Mouse (Mus musculus) embryonic facial prominence, embryonic 13.5 days (tissue): ENCODE measurements around the gene Ppp1r12a. TPM values are rescaled to one million over a fixed set of nuclear protein-coding genes. Genes with fewer than 3 reads are reported as not detected.
A peak's percentile ranks its signal among the peaks of the same experiment; 100 is the strongest.

Source experiments
- ATAC-seq: fragments of 200-750 bp; cut with Nextera tagmentation; 2 replicates; pipeline ENCODE4 v1.8.0; 2017; ENCODE audit warnings: low read depth; ENCODE audit not compliant: insufficient number of reproducible peaks, insufficient read depth, low FRiP score, low TSS enrichment
- H3K27ac ChIP-seq: fragments of 300-500 bp; sonication (generic); 2 replicates; pipeline ENCODE4 v1.5.1; 2015; ENCODE audit warnings: moderate library complexity, mild to moderate bottlenecking, inconsistent platforms
- H3K27me3 ChIP-seq: fragments of 300-500 bp; sonication (generic); 2 replicates; pipeline ENCODE4 v1.6.1; 2015; ENCODE audit warnings: mild to moderate bottlenecking, inconsistent platforms
- H3K36me3 ChIP-seq: fragments of 300-500 bp; sonication (generic); 2 replicates; pipeline ENCODE4 v1.6.1; 2015; ENCODE audit warnings: mild to moderate bottlenecking, inconsistent platforms
- H3K4me1 ChIP-seq: fragments of 300-500 bp; sonication (generic); 2 replicates; pipeline ENCODE4 v1.6.1; 2015; ENCODE audit warnings: inconsistent platforms
- H3K4me2 ChIP-seq: fragments of 300-500 bp; sonication (generic); 2 replicates; pipeline ENCODE4 v1.6.1; 2015; ENCODE audit warnings: moderate library complexity, mild to moderate bottlenecking, inconsistent platforms
- H3K4me3 ChIP-seq: fragments of 300-500 bp; sonication (generic); 2 replicates; pipeline ENCODE4 v1.5.1; 2015; ENCODE audit warnings: mild to moderate bottlenecking, inconsistent platforms
- H3K9ac ChIP-seq: fragments of 300-500 bp; sonication (generic); 2 replicates; pipeline ENCODE4 v1.6.1; 2015; ENCODE audit warnings: mild to moderate bottlenecking, inconsistent platforms
- H3K9me3 ChIP-seq: fragments of 300-500 bp; sonication (generic); 2 replicates; pipeline ENCODE4 v1.6.1; 2016; ENCODE audit warnings: inconsistent platforms
- WGBS: fragments of 180-500 bp; shearing (Covaris S2); methylation state at CpG from one replicate; pipeline ENCODE4 v1.1.7; 2015; ENCODE audit warnings: mixed read lengths; 5-methylcytosine and 5-hydroxymethylcytosine counted together
- polyA plus RNA-seq: library from polyadenylated mRNA; unstranded; fragments of >200 nt; fragmentation: Nextera tagmentation; extraction: Ambion mirVana; gene quantifications from 2 replicates; pipeline ENCODE4 v1.2.1, GENCODE M21; 2015

The Ppp1r12a gene
- polyA plus RNA-seq, result 86.3 and 98.6 TPM in 2 replicates

DNA sequence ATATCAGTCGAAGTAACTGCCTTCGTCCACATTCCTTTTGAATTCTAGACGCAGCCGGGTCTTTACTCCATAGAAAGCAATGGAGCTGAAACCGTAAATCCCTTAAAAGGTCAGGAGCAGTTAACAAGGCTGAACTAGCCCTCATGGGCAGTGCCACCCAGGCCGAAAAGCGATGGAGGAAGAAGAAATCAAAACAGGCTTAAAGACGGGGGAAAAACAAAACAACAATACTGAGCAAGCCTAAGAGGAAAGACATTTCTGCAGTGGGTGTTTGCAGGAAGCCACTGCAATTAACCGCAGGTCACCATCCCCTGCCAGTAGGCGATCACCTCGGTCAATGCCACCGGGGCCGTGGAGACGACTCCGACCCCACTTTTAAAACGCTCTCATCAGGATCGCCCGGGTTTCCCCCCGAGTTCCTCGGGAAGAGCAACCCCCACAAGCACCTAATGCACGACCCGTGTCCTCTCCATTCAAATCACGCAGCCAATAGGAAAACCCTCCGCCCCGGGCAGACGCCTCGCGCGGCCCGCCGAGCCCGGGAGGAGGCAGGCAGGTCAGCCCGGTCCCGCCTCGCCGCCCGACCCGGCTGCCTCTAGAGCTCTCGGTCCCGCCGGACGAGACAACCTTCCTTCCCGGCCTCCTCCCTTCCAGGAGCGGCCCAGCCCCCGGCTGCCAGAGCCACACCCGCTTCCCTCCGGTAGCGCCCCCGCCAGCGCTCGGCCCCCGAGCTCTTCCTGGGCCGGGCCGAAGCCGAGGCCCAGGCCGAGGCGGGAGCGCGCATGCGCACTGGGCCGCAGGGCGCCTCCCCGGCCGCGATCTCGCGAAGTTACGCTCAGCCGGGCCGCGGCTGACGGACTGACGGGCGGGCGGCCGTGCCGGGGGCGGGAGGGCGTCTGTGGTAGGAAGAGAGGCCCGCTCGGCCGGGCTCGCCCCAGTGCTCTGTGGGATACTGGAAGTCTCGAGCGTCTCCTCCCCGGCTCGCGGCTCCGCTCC, at the start of gene Ppp1r12a:
Gene Ppp1r12a, plus strand, starts transcription at position 933 of the 996 bp plus-strand sequence.
- Histone ChIP-seq H3K4me1 (peaks cover 20% of the 10 kb centered on the region), H3K36me3 (no peaks in the 10 kb centered on the region), H3K4me3 (peak within 1 kb of the TSS; percentile 99), H3K27ac (peak within 1 kb of the TSS; percentile 98), H3K27me3 (no peaks in the 10 kb centered on the region), H3K9me3 (no peaks in the 10 kb centered on the region), H3K9ac (peak within 1 kb of the TSS; percentile 99), H3K4me2 (peak within 1 kb of the TSS; percentile 70)
- ATAC-seq, result peak; percentile 94
- under 1% methylated on average over 79 of the region's 89 CpGs for WGBS

DNA sequence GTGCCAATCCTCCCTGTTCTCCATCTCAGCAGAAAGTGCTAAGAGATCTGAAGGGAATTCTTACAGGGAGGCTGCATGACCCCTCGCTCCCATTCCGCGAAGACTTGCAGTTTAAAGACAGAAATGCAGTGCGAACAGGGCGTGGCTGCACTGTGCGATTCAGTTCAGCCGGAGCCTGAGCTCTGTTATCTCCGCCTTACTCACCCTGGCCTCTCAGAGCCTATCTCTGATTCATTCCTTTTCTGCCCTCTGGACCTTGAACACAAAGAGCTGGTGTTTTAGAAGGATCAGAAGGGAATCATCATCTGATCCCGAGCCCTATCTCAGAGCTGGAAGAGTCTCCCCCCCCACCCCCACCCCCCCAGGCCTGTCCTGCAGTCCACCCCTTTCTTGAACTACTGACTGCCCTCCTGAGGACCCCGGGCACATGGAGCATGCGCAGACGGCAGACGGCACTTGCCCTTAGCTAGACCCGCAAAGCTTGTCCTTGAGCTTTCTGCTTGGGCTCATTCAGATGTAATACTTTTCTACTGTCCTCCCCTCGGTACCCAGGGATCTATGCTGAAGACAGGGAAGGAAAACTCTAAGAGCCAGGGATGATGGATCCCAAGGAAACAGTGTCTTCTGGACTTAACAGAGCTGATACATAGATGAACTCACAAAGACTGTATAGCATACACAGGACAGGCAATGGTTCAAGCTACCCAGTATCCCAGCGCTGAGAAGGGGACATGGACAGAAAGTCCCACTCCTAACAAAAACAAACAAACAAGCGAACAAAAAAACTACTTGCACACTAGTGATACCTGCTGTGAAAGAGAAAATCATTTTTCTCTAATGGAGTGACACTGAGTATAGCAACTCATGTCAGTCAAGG, 48.4 kb upstream of the Ppp1r12a start:
- Histone ChIP-seq H3K36me3 (no peaks in the 10 kb centered on the region), H3K4me1 (0 out of 2 replicates have a peak, but pooled peaks cover 4% of the 10 kb centered on the region), H3K4me3 (peak overlapping the region; percentile 36), H3K9me3 (no peaks in the 10 kb centered on the region), H3K4me2 (peak overlapping the region; percentile 59), H3K27me3 (no peaks in the 10 kb centered on the region), H3K9ac (peak overlapping the region; percentile 44; the same call in 1 of the 2 replicates), H3K27ac (no peak overlapping the region)
- 25% methylated on average over 17 of the region's 17 CpGs for WGBS
- ATAC-seq, result no peak

DNA sequence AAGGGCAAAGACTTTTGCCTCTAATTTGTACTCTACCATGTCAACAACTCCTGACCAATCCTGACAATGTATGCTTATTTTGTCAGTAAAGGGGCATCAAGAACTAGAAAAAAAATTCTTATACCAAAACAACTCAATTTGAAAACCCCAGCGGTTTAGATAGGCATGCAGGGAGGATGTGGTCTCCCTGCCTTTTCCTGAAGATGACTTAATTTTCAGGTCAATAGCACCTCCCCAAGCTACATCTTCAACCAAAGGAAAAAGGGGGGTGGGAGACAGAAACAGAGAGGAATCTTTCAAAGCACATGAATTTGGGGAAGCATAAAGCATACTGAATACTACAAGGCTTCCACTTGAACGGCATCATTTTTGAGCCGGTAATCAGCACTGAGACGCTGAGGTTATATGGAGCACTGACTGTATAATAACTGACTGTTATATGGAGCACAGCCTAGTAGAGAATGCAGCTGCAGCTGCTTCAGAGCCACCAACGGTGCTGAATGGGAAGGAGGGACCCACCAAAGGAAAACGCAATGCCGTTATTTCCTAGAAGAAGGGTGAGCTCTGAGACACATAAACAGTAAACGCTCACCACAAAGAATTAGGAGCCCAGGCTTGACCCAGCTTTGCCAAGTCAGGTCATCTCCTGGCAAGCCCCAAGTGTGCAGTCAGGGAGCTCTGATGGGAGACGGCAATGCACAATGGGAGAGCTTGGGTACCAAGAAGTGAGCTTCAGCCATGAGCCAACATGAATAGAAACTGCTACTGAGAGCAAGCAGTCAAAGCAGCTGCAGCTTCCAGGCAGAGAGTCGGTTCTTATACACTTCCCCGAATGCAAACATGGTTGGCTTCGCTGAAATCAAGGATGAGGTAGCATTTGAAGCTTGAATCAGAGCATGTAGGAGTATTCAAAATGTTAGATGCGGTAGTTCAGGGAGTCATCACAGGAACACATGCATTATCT, 43.5 kb upstream of the Ppp1r12a start:
- no peak overlapping the region for H3K9ac ChIP-seq
- H3K27ac ChIP-seq, result no peak overlapping the region
- 85% methylated on average over 13 of the region's 13 CpGs for WGBS
- H3K9me3 ChIP-seq, result no peaks in the 10 kb centered on the region
- no peaks in the 10 kb centered on the region for H3K36me3 ChIP-seq
- no peaks in the 10 kb centered on the region for H3K27me3 ChIP-seq
- H3K4me1 ChIP-seq, result 0 out of 2 replicates have a peak, but pooled peaks cover under 1% of the 10 kb centered on the region
- H3K4me2 ChIP-seq, result no peak overlapping the region
- no peak for ATAC-seq
- H3K4me3 ChIP-seq, result no peak overlapping the region

DNA sequence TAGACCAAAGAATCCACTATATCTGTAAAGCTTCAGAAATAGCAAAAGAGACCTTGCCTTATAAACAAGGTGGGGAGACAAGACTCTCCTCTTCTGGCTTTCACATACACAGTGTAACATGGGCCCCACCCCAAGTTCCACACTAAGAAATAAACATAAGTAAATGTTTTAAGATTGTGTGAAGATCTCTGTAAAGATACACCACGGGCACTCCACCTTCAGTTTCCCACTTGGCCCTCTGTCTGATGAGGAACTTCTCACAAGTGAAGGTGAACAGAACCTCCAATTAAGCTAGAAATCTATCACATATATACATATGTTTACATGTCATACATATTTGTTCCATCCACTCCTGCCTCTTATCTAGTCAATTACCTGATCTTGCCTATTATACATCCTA, 42.6 kb upstream of the Ppp1r12a start:
- Histone ChIP-seq H3K27ac (no peak overlapping the region), H3K4me2 (no peak overlapping the region), H3K9me3 (no peaks in the 10 kb centered on the region), H3K36me3 (no peaks in the 10 kb centered on the region), H3K4me3 (no peak overlapping the region), H3K9ac (no peak overlapping the region), H3K4me1 (no peaks in the 10 kb centered on the region), H3K27me3 (no peaks in the 10 kb centered on the region)
- WGBS, result 74% methylated on average over 1 of the region's 1 CpGs
- ATAC-seq, result no peak

DNA sequence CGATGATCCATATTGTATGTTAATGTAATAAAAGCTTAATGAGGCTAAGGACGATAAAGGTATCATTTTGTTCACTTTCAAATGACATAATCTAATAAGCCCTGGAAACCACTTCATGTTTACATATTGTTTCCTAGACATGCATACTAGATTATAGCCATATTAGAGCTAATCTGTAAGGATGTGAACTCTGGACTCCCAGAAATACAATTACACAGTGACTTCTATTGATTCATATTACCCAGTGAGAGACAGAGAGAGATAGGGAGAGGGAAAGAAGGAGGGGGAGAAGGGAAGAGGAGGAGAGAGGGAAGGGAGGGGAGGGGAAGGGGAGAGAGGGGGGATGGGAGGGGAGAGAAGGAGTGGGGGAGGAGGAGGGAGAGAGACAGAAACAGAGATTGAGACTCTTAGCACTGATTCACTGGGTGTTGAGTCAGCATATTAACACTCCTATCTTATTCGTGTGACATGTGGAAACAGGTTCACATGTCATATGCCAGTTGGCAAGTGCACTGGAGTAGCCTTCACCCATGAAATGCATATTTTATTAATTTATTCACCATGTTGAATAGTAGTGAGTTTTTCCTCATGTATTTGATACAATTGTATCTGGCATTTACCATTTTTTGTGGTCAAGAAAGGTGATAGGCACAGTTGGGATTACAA, 36.9 kb upstream of the Ppp1r12a start:
- no peaks in the 10 kb centered on the region for H3K4me1 ChIP-seq
- WGBS, result 73% methylated on average over 3 of the region's 3 CpGs
- no peak overlapping the region for H3K9ac ChIP-seq
- no peak overlapping the region for H3K4me2 ChIP-seq
- no peak overlapping the region for H3K4me3 ChIP-seq
- no peaks in the 10 kb centered on the region for H3K27me3 ChIP-seq
- H3K9me3 ChIP-seq, result no peaks in the 10 kb centered on the region
- H3K27ac ChIP-seq, result no peak overlapping the region
- H3K36me3 ChIP-seq, result no peaks in the 10 kb centered on the region
- ATAC-seq, result no peak

DNA sequence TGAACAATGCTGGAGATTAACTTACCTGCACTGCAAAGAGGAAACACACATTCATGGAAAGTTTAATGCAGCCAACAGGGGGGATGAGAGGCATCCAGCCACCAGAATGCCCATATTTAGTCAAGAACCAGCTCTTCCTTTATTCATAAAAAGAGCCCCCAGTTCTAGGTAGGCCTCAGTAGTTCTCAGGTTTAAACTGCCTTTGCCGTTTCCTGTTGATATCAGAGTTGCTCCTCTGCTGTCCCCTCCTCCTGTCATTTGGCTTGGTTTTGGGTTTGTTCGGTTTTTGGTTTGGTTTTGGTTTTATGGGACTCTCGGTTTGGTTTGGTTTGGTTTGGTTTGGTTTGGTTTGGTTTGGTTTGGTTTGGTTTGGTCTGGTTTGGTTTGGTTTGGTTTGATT, 32.8 kb upstream of the Ppp1r12a start:
- Histone ChIP-seq H3K4me1 (no peaks in the 10 kb centered on the region), H3K4me3 (no peak overlapping the region), H3K36me3 (no peaks in the 10 kb centered on the region), H3K27ac (no peak overlapping the region), H3K9me3 (no peaks in the 10 kb centered on the region), H3K27me3 (no peaks in the 10 kb centered on the region), H3K9ac (no peak overlapping the region), H3K4me2 (no peak overlapping the region)
- no peak for ATAC-seq
- 90% methylated on average over 3 of the region's 3 CpGs for WGBS

DNA sequence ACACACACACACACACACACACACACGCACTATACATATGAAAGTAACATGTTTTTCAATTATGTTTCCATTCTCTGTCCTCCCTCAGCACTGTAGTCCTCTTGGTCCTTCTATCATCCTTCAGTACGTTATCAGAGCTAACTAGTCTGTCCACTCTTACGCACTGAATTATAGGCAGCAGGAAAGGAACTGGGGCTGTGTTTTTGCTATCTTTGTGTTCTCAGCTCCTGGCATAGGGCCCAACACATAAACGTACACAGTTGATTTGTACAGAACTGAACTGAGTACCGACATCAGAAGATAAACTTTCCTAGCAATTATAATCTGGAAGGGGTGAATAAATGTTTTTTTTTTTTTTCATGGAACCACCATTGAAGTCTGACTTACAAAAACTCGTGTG, 30.1 kb upstream of the Ppp1r12a start:
- Histone ChIP-seq H3K4me2 (no peak overlapping the region), H3K4me3 (no peak overlapping the region), H3K27me3 (no peaks in the 10 kb centered on the region), H3K27ac (no peak overlapping the region), H3K36me3 (no peaks in the 10 kb centered on the region), H3K9me3 (no peaks in the 10 kb centered on the region), H3K9ac (no peak overlapping the region), H3K4me1 (no peaks in the 10 kb centered on the region)
- 82% methylated on average over 6 of the region's 6 CpGs for WGBS
- no peak for ATAC-seq

DNA sequence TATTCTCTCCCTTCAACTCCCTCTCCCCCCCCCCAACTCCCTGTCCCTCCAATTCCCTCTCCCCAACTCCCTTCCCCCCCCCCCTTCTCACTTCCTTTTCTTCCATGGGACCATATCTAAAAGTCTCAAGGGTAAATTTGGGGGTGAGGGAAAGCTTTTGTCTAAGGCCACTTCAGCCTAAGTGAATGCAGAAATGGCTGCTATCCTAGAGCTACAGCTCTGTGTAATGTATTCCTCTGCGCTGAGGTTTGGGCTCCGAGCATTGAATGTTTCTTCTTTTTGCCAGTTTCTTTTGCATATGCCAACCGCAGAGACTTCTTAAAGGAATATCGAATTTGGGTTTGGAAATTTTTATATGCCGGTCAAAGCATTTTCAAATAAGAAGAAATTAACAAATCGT, 28.7 kb upstream of the Ppp1r12a start:
- WGBS, result 78% methylated on average over 6 of the region's 6 CpGs
- H3K9me3 ChIP-seq, result no peaks in the 10 kb centered on the region
- H3K27ac ChIP-seq, result no peak overlapping the region; the same call in 1 of the 2 replicates
- no peak overlapping the region for H3K9ac ChIP-seq
- H3K4me1 ChIP-seq, result no peaks in the 10 kb centered on the region
- no peak overlapping the region for H3K4me2 ChIP-seq
- no peaks in the 10 kb centered on the region for H3K27me3 ChIP-seq
- H3K4me3 ChIP-seq, result no peak overlapping the region
- H3K36me3 ChIP-seq, result no peaks in the 10 kb centered on the region
- no peak for ATAC-seq

DNA sequence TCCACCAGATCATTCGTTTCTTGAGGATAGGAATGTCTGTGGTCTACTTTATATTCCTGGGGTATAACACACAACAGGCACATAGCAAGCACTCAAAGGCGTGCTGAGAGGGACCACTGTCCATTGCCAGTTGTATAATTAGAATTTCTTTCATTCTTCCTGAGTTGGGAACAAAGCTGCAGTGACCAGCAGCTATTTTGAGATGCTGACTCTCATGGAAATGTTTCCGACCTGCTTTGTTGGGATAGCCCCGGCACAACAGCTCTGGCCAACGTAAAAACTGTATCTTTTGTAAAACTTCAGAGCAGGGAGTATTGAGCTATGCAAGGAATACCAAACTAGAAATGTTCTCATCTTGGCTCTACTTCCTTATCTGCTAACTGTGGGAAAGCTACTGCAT, 28.2 kb upstream of the Ppp1r12a start:
- Histone ChIP-seq H3K9ac (no peak overlapping the region), H3K4me1 (no peaks in the 10 kb centered on the region), H3K9me3 (no peaks in the 10 kb centered on the region), H3K27me3 (no peaks in the 10 kb centered on the region), H3K4me2 (no peak overlapping the region), H3K27ac (no peak overlapping the region), H3K36me3 (no peaks in the 10 kb centered on the region), H3K4me3 (no peak overlapping the region)
- 63% methylated on average over 5 of the region's 5 CpGs for WGBS
- ATAC-seq, result no peak

DNA sequence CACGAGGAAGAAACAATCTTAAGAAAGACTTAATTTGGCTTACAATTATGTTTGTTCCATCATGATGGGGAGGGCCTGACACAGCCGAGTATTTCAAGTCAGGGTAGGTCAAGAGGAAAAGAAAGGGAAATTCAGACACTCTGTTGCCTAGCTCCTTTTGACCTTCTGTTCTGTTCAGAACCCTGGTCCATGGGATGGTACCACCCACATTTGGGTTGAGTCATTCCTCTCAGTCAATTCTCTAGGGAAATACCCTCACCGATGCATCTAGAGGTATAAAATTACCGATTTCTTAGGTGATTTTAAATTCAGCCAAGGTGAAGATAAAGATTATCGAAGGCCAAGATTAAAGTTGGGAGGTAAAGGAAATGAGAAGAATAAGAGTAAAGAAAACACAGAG, 23.6 kb upstream of the Ppp1r12a start:
- no peak for ATAC-seq
- Histone ChIP-seq H3K9me3 (no peaks in the 10 kb centered on the region), H3K4me3 (no peak overlapping the region), H3K4me2 (no peak overlapping the region), H3K36me3 (no peaks in the 10 kb centered on the region), H3K4me1 (no peaks in the 10 kb centered on the region), H3K27ac (no peak overlapping the region), H3K27me3 (no peaks in the 10 kb centered on the region), H3K9ac (no peak overlapping the region)
- WGBS, result 81% methylated on average over 5 of the region's 5 CpGs
